Mouse (Mus musculus): ENCODE data around the gene Add1.

- TF ChIP-seq CTCF (IDR thresholded peaks at IDR 0.05; ENCODE audit: extremely low read depth, insufficient read depth, low read length) (no peak), POLR2A (IDR thresholded peaks at IDR 0.05; ENCODE audit: extremely low read depth, insufficient read depth, low read length) (no peak)
Measured at GRCm38 (mm10) chr5:34530116-34530515, 43.3 kb upstream of the Add1 start.
